Mouse (Mus musculus): Measurements from ENCODE around the gene Kcnv2. TPM values are rescaled to one million over a fixed set of nuclear protein-coding genes. Genes with fewer than 3 reads are reported as not detected.

The Kcnv2 gene
- polyA plus RNA-seq, 2 experiments = 0.01 TPM; not detected in 1

- Histone ChIP-seq H3K27ac (replicated peaks; ENCODE audit: low read depth, low read length) (no peak overlapping the region), H3K4me3 (replicated peaks; ENCODE audit: low read length) (no peak overlapping the region), H3K4me2 (replicated peaks; ENCODE audit: low read depth, low read length, severe bottlenecking) (no peak overlapping the region), H3K9ac (ENCODE audit: low read depth, low read length, severe bottlenecking) (no peak overlapping the region), H3K9me3 (ENCODE audit: control insufficient read depth, low read length) (no peaks in the 10 kb centered on the region), H3K36me3 (ENCODE audit: control insufficient read depth, insufficient read depth, low read length) (no peaks in the 10 kb centered on the region), H3K27me3 (ENCODE audit: control insufficient read depth, insufficient read depth, low read length) (no peaks in the 10 kb centered on the region), H3K4me1 (ENCODE audit: control insufficient read depth, insufficient read depth, low read length) (peaks cover 9% of the 10 kb centered on the region)
- no peak for TF ChIP-seq POLR2A (IDR thresholded peaks at IDR 0.05; ENCODE audit: borderline replicate concordance, extremely low read depth, insufficient read depth, insufficient read length)
- 58% methylated on average over 4 of the region's 4 CpGs for WGBS
- DNase-seq (ENCODE audit: low spot score) = peak; percentile 57
- ATAC-seq (ENCODE audit: low FRiP score, low read depth) = peak; percentile 73; the same call in 1 of the 2 replicates
Measured at GRCm38 (mm10) chr19:27336126-27336917, 13.9 kb downstream of the Kcnv2 start.

- ATAC-seq (ENCODE audit: low FRiP score, low read depth) (no peak), DNase-seq (ENCODE audit: low spot score) (no peak)
- WGBS = 91% methylated on average over 1 of the region's 1 CpGs
- H3K4me1 ChIP-seq (ENCODE audit: control insufficient read depth, insufficient read depth, low read length) = no peaks in the 10 kb centered on the region
- no peaks in the 10 kb centered on the region for H3K36me3 ChIP-seq (ENCODE audit: control insufficient read depth, insufficient read depth, low read length)
- H3K27me3 ChIP-seq (ENCODE audit: control insufficient read depth, insufficient read depth, low read length) = no peaks in the 10 kb centered on the region
- no peak overlapping the region for H3K27ac ChIP-seq (replicated peaks; ENCODE audit: low read depth, low read length)
- H3K4me3 ChIP-seq (replicated peaks; ENCODE audit: low read length) = no peak overlapping the region
- H3K4me2 ChIP-seq (replicated peaks; ENCODE audit: low read depth, low read length, severe bottlenecking) = no peak overlapping the region
- no peak for TF ChIP-seq POLR2A (IDR thresholded peaks at IDR 0.05; ENCODE audit: borderline replicate concordance, extremely low read depth, insufficient read depth, insufficient read length)
- no peak overlapping the region for H3K9ac ChIP-seq (ENCODE audit: low read depth, low read length, severe bottlenecking)
- H3K9me3 ChIP-seq (ENCODE audit: control insufficient read depth, low read length) = no peaks in the 10 kb centered on the region
Measured at GRCm38 (mm10) chr19:27346501-27346900, 24.1 kb downstream of the Kcnv2 start.

GRCm38 (mm10) chr19:27351700-27352099 is 29.3 kb downstream of the Kcnv2 start:
- no peak for ATAC-seq (ENCODE audit: low FRiP score, low read depth)
- no peak overlapping the region for H3K9ac ChIP-seq (ENCODE audit: low read depth, low read length, severe bottlenecking)
- no peaks in the 10 kb centered on the region for H3K36me3 ChIP-seq (ENCODE audit: control insufficient read depth, insufficient read depth, low read length)
- no peak for DNase-seq (ENCODE audit: low spot score)
- no peak overlapping the region for H3K4me2 ChIP-seq (replicated peaks; ENCODE audit: low read depth, low read length, severe bottlenecking)
- H3K9me3 ChIP-seq (ENCODE audit: control insufficient read depth, low read length) = no peaks in the 10 kb centered on the region
- no peak overlapping the region for H3K4me3 ChIP-seq (replicated peaks; ENCODE audit: low read length)
- no peaks in the 10 kb centered on the region for H3K4me1 ChIP-seq (ENCODE audit: control insufficient read depth, insufficient read depth, low read length)
- H3K27ac ChIP-seq (replicated peaks; ENCODE audit: low read depth, low read length) = no peak overlapping the region
- WGBS = 83% methylated on average over 6 of the region's 6 CpGs
- TF ChIP-seq POLR2A (IDR thresholded peaks at IDR 0.05; ENCODE audit: borderline replicate concordance, extremely low read depth, insufficient read depth, insufficient read length) = no peak
- no peaks in the 10 kb centered on the region for H3K27me3 ChIP-seq (ENCODE audit: control insufficient read depth, insufficient read depth, low read length)

GRCm38 (mm10) chr19:27360381-27360780 is 38.0 kb downstream of the Kcnv2 start:
- ATAC-seq (ENCODE audit: low FRiP score, low read depth) (no peak), DNase-seq (ENCODE audit: low spot score) (no peak)
- no peaks in the 10 kb centered on the region for H3K36me3 ChIP-seq (ENCODE audit: control insufficient read depth, insufficient read depth, low read length)
- no peaks in the 10 kb centered on the region for H3K4me1 ChIP-seq (ENCODE audit: control insufficient read depth, insufficient read depth, low read length)
- no peak overlapping the region for H3K4me2 ChIP-seq (replicated peaks; ENCODE audit: low read depth, low read length, severe bottlenecking)
- H3K27ac ChIP-seq (replicated peaks; ENCODE audit: low read depth, low read length) = no peak overlapping the region
- no peaks in the 10 kb centered on the region for H3K27me3 ChIP-seq (ENCODE audit: control insufficient read depth, insufficient read depth, low read length)
- TF ChIP-seq POLR2A (IDR thresholded peaks at IDR 0.05; ENCODE audit: borderline replicate concordance, extremely low read depth, insufficient read depth, insufficient read length) = no peak
- H3K9me3 ChIP-seq (ENCODE audit: control insufficient read depth, low read length) = no peaks in the 10 kb centered on the region
- H3K4me3 ChIP-seq (replicated peaks; ENCODE audit: low read length) = no peak overlapping the region
- H3K9ac ChIP-seq (ENCODE audit: low read depth, low read length, severe bottlenecking) = no peak overlapping the region

GRCm38 (mm10) chr19:27363891-27364290 is 41.5 kb downstream of the Kcnv2 start:
- DNase-seq (ENCODE audit: low spot score) (no peak), ATAC-seq (ENCODE audit: low FRiP score, low read depth) (no peak)
- Histone ChIP-seq H3K36me3 (ENCODE audit: control insufficient read depth, insufficient read depth, low read length) (no peaks in the 10 kb centered on the region), H3K9me3 (ENCODE audit: control insufficient read depth, low read length) (no peaks in the 10 kb centered on the region), H3K9ac (ENCODE audit: low read depth, low read length, severe bottlenecking) (0 out of 2 replicates have a peak overlapping the region, but pooled peaks have one; percentile 4), H3K27me3 (ENCODE audit: control insufficient read depth, insufficient read depth, low read length) (no peaks in the 10 kb centered on the region), H3K4me3 (replicated peaks; ENCODE audit: low read length) (no peak overlapping the region), H3K4me1 (ENCODE audit: control insufficient read depth, insufficient read depth, low read length) (no peaks in the 10 kb centered on the region), H3K27ac (replicated peaks; ENCODE audit: low read depth, low read length) (no peak overlapping the region), H3K4me2 (replicated peaks; ENCODE audit: low read depth, low read length, severe bottlenecking) (no peak overlapping the region)
- TF ChIP-seq POLR2A (IDR thresholded peaks at IDR 0.05; ENCODE audit: borderline replicate concordance, extremely low read depth, insufficient read depth, insufficient read length) = no peak
- 71% methylated on average over 4 of the region's 4 CpGs for WGBS

Measured in limb, embryonic 14.5 days (tissue).